Mouse (Mus musculus) heart, adult 2 months (tissue): Measurements from ENCODE around the gene Arhgef10l.

Source experiments
- CTCF ChIP-seq: fragments of 200-600 bp; IDR thresholded peaks from 2 replicates; pipeline ENCODE4 v1.8.1; 2022; ENCODE audit warnings: antibody characterized with exemption, mild to moderate bottlenecking, moderate library complexity
- POLR2A ChIP-seq: fragments of 200-500 bp; IDR thresholded peaks from 2 replicates; pipeline ENCODE4 v1.6.1; 2011; ENCODE audit warnings: mild to moderate bottlenecking, low read depth, low read length, control low read depth; ENCODE audit not compliant: insufficient read depth

DNA sequence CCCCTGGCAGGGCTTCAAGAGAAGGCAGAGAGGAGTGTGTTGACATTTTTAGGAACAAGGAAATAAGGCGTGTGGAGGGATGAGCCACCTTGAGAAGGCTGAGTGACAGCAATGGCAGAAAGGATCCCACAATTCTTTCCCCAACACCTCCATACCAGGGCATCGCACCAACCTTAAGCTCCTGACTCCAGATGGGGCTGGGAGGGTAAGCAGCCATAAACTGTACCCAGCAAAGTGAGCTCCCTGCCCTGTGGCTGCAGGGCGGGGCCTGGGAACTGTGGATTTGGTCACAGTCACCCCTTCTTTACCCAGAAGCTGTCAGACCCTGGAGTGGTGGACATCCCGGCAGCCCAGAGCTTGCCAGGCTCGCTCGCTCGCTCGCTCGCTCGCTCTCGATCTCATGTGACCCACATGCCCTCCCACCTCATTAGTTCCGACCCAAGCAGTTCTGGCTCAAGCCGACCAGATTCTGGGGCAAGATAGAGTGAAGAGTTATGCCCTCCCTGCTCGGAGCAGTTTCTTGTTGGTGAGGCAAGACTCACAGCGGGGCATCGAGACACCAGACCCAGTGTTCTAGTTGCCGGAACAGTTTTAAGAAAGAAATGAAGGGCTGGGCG is 4.3 kb downstream of the Arhgef10l start:
- no peak for TF ChIP-seq CTCF
- no peak for TF ChIP-seq POLR2A
